Mouse (Mus musculus): Measurements from ENCODE around the gene Fgd2. TPM values are rescaled to one million over a fixed set of nuclear protein-coding genes. Genes with fewer than 3 reads are reported as not detected.

Fgd2 gene
- polyA plus RNA-seq, 1 experiment from 2014 or later = 3.8 TPM

- Histone ChIP-seq H3K4me1 (replicated peaks; ENCODE audit: control insufficient read depth, insufficient read depth, low read length) (peaks cover 19% of the 10 kb centered on the region), H3K36me3 (replicated peaks; ENCODE audit: control insufficient read depth, insufficient read depth) (peaks cover 50% of the 10 kb centered on the region), H3K4me2 (replicated peaks) (no peak overlapping the region), H3K4me3 (replicated peaks; ENCODE audit: low read length) (no peak overlapping the region), H3K9me3 (ENCODE audit: control insufficient read depth, low read length) (no peaks in the 10 kb centered on the region), H3K27ac (peak overlapping the region; percentile 70), H3K9ac (no peak overlapping the region), H3K27me3 (ENCODE audit: control insufficient read depth, insufficient read depth, low read length) (no peaks in the 10 kb centered on the region)
- ATAC-seq (ENCODE audit: low FRiP score) (no peak), DNase-seq (ENCODE audit: low spot score) (peak; percentile 31)
- WGBS = 25% methylated on average over 5 of the region's 5 CpGs
These were observed 29.9 kb upstream of the Fgd2 start for GRCm38 (mm10) chr17:29330671-29331410.

DNA sequence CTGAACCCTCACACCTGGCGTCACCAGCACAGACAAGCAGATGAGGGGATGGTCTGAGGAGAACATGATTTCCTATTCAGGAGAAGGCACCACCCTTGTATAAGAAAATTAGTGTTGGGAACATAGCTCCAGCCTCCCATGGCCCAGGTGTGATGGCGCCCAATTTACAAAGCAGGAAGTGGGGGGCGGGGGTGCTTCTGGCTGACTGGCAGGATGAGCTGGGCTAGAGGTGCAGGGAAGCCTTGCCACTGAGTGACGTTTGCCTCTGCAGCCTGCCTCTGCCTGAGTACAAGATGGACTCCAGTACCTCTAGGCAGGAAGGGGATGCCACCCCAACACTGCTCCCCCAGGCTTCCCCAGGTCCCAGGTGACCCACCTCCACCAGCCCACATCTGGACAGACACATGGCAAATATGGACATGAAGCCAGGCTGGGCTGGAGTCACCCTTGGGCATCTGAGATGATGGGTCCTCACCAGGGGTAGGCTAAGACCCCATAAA is 28.5 kb upstream of the Fgd2 start:
- peaks cover 64% of the 10 kb centered on the region for H3K36me3 ChIP-seq (replicated peaks; ENCODE audit: control insufficient read depth, insufficient read depth)
- ATAC-seq (ENCODE audit: low FRiP score) = no peak
- no peak overlapping the region for H3K4me3 ChIP-seq (replicated peaks; ENCODE audit: low read length)
- no peaks in the 10 kb centered on the region for H3K27me3 ChIP-seq (ENCODE audit: control insufficient read depth, insufficient read depth, low read length)
- no peak overlapping the region for H3K9ac ChIP-seq
- no peak for DNase-seq (ENCODE audit: low spot score)
- 94% methylated on average over 4 of the region's 4 CpGs for WGBS
- H3K27ac ChIP-seq = 0 out of 2 replicates have a peak overlapping the region, but pooled peaks have one; percentile 52
- no peak overlapping the region for H3K4me2 ChIP-seq (replicated peaks)
- peaks cover 6% of the 10 kb centered on the region for H3K4me1 ChIP-seq (replicated peaks; ENCODE audit: control insufficient read depth, insufficient read depth, low read length)
- H3K9me3 ChIP-seq (ENCODE audit: control insufficient read depth, low read length) = no peaks in the 10 kb centered on the region

DNA sequence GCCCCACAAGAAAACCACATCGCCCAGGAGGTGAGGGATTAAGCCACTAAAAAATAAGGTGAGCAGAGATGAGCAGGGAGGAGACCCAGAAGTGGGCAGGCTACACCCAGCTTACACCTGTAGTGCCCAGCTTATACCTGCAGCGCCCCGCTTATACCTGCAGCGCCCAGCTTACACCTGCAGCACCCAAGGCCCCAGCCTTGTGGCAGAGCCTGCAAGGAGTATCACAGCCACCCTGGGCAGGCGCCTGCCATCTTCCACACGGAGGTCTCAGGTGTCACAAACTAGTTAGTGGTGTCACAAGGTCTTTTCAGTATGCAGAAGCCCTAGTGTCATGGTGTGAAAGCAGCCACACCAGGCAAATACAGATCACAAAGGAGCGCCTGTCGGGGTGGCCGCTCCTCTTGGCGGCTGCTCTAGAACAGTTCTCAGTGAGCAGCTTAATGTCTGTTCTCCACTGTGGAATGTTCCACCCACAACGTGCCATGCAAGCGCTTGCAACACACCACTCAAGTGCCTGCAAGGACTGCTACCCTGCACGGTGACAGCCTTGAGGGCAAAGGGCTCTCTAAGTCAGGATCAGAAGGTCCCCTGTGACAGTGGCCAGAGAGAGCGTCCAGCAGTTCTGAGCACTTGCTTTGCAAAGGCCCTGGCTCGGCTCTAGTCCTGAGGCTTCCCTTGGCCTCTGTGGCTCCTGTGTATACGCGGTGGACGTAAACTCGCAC is 24.3 kb upstream of the Fgd2 start:
- Histone ChIP-seq H3K4me3 (replicated peaks; ENCODE audit: low read length) (no peak overlapping the region), H3K4me1 (replicated peaks; ENCODE audit: control insufficient read depth, insufficient read depth, low read length) (peaks cover 17% of the 10 kb centered on the region), H3K36me3 (replicated peaks; ENCODE audit: control insufficient read depth, insufficient read depth) (peaks cover 90% of the 10 kb centered on the region), H3K27ac (no peak overlapping the region), H3K9me3 (ENCODE audit: control insufficient read depth, low read length) (no peaks in the 10 kb centered on the region), H3K27me3 (ENCODE audit: control insufficient read depth, insufficient read depth, low read length) (no peaks in the 10 kb centered on the region), H3K9ac (no peak overlapping the region), H3K4me2 (replicated peaks) (no peak overlapping the region)
- WGBS = 96% methylated on average over 19 of the region's 19 CpGs
- ATAC-seq (ENCODE audit: low FRiP score) (no peak), DNase-seq (ENCODE audit: low spot score) (no peak)

DNA sequence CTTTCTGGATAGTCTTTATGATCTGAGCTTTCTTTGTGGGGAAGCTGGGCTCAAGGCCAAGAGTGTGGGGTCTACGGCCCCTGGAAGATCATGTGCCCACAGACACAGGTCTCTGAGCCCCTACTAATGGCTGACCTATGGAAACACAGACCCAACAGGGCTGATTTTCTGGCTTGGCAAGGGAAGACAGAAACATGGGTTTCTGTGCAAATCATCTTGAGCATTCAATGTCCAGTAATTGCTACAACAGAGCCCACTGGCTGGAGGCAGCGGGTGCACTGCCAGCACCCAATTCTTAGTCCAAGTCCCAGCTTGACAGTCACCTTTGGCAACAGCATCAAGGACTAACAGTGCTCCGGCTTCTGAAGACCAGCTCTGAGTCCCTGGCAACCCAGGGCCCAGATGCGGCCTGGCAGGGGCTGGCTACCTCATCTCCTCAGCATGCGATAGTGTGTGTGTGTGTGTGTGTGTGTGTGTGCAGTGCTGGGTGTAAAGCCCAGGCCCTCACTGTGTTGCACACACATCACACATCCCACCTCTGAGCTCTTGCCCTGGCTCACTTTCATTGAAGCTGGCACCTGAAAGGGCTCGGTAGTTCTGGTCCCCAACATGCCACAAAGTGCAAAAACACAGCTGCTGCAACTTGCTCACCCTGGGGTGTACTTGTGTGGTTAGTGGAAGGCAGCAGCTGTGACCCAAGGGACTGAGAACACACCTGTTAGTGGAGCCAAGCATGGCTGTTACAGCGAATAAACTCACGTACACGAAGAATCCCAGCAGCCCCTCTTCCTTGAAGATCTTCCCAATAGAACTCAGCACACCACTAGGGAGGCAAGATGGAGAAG is 22.5 kb upstream of the Fgd2 start:
- Histone ChIP-seq H3K36me3 (replicated peaks; ENCODE audit: control insufficient read depth, insufficient read depth) (peaks cover 87% of the 10 kb centered on the region), H3K4me1 (replicated peaks; ENCODE audit: control insufficient read depth, insufficient read depth, low read length) (peaks cover 25% of the 10 kb centered on the region), H3K4me3 (replicated peaks; ENCODE audit: low read length) (no peak overlapping the region), H3K27ac (peak overlapping the region; percentile 66), H3K4me2 (replicated peaks) (no peak overlapping the region), H3K9me3 (ENCODE audit: control insufficient read depth, low read length) (no peaks in the 10 kb centered on the region), H3K9ac (no peak overlapping the region), H3K27me3 (ENCODE audit: control insufficient read depth, insufficient read depth, low read length) (no peaks in the 10 kb centered on the region)
- WGBS = 76% methylated on average over 9 of the region's 9 CpGs
- DNase-seq (ENCODE audit: low spot score) (peak; percentile 52), ATAC-seq (ENCODE audit: low FRiP score) (peak; percentile 54)

GRCm38 (mm10) chr17:29339170-29339768 is 21.4 kb upstream of the Fgd2 start:
- Histone ChIP-seq H3K4me3 (replicated peaks; ENCODE audit: low read length) (no peak overlapping the region), H3K9ac (no peak overlapping the region), H3K4me1 (replicated peaks; ENCODE audit: control insufficient read depth, insufficient read depth, low read length) (peaks cover 25% of the 10 kb centered on the region), H3K27ac (peak overlapping the region; percentile 66), H3K4me2 (replicated peaks) (no peak overlapping the region), H3K36me3 (replicated peaks; ENCODE audit: control insufficient read depth, insufficient read depth) (peaks cover 88% of the 10 kb centered on the region), H3K9me3 (ENCODE audit: control insufficient read depth, low read length) (no peaks in the 10 kb centered on the region), H3K27me3 (ENCODE audit: control insufficient read depth, insufficient read depth, low read length) (no peaks in the 10 kb centered on the region)
- WGBS = 80% methylated on average over 11 of the region's 11 CpGs
- DNase-seq (ENCODE audit: low spot score) (no peak), ATAC-seq (ENCODE audit: low FRiP score) (no peak)

DNA sequence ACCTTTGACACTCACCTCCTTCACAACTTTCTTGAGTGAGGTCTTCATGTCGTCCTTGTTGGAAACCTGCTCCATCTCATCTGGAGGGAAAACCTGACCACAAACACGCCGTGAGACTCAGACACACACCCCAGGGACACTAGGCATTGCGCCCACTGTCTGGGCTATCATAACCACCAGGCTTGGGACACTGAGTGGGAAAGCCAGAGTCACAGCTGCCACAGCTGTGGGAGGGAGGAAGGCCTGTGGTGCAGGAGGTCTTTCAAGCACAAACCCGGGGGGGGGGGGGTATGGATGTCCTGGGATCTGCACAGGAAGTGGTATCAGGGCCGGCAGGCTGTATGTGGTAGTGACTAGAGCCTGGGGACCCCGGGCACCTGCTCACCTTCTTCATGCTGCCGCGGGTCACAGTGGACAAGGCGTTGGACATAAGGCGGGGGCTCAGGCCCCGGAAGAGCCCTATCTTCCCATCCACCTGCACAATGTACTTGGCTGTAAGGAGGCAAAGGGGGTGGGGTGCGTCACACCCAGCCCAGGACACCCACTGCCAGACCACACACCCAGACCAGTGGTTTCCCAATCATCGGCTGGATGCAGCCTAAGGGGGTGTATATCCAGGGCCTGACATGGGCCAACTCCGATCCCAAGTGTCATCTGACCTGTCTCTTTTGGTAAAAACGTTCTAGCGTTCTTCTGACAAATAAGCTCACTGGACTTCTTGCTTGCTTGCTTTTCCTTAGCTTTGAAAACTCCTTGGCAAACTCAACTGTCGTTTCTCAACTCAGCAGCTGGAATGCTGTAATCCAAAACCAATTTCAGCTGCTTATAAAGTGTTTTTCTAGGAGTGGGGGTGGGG is 20.1 kb upstream of the Fgd2 start:
- no peaks in the 10 kb centered on the region for H3K27me3 ChIP-seq (ENCODE audit: control insufficient read depth, insufficient read depth, low read length)
- H3K9ac ChIP-seq = no peak overlapping the region
- H3K4me3 ChIP-seq (replicated peaks; ENCODE audit: low read length) = no peak overlapping the region
- ATAC-seq (ENCODE audit: low FRiP score) = no peak
- peaks cover 32% of the 10 kb centered on the region for H3K4me1 ChIP-seq (replicated peaks; ENCODE audit: control insufficient read depth, insufficient read depth, low read length)
- H3K4me2 ChIP-seq (replicated peaks) = no peak overlapping the region
- H3K36me3 ChIP-seq (replicated peaks; ENCODE audit: control insufficient read depth, insufficient read depth) = peaks cover 77% of the 10 kb centered on the region
- H3K9me3 ChIP-seq (ENCODE audit: control insufficient read depth, low read length) = no peaks in the 10 kb centered on the region
- DNase-seq (ENCODE audit: low spot score) = no peak
- WGBS = 85% methylated on average over 18 of the region's 18 CpGs
- 0 out of 2 replicates have a peak overlapping the region, but pooled peaks have one; percentile 69 for H3K27ac ChIP-seq

- 17% methylated on average over 9 of the region's 9 CpGs for WGBS
- ATAC-seq (ENCODE audit: low FRiP score) (peak; percentile 32), DNase-seq (ENCODE audit: low spot score) (peak; percentile 63)
- Histone ChIP-seq H3K27ac (peak overlapping the region; percentile 69; the same call in 1 of the 2 replicates), H3K4me1 (replicated peaks; ENCODE audit: control insufficient read depth, insufficient read depth, low read length) (peaks cover 42% of the 10 kb centered on the region), H3K9me3 (ENCODE audit: control insufficient read depth, low read length) (no peaks in the 10 kb centered on the region), H3K36me3 (replicated peaks; ENCODE audit: control insufficient read depth, insufficient read depth) (peaks cover 68% of the 10 kb centered on the region), H3K4me2 (replicated peaks) (peak overlapping the region; percentile 1; the same call in 1 of the 2 replicates), H3K4me3 (replicated peaks; ENCODE audit: low read length) (no peak overlapping the region), H3K27me3 (ENCODE audit: control insufficient read depth, insufficient read depth, low read length) (no peaks in the 10 kb centered on the region), H3K9ac (peak overlapping the region; percentile 4)
These were observed 19.1 kb upstream of the Fgd2 start for GRCm38 (mm10) chr17:29341591-29342003.
